Mouse (Mus musculus) layer of hippocampus, postnatal 10 days (tissue): Measurements from ENCODE around the gene Phlpp1. TPM values are rescaled to one million over a fixed set of nuclear protein-coding genes. Genes with fewer than 3 reads are reported as not detected.
A peak's percentile ranks its signal among the peaks of the same experiment; 100 is the strongest.

Experiments used
- DNase-seq, 2 experiments: peaks; one replicate each; pipeline ENCODE4 v3.0.0; 2021; ENCODE audit warnings: low spot score in 2 of 2
- total RNA-seq, 2 experiments: library from RNA; stranded (reverse); gene quantifications; 2 replicates each; pipeline ENCODE4 v1.2.3; 2021

Gene Phlpp1
- total RNA-seq, 2 experiments from 2014 or later, result 56.4 to 64.3 TPM

GRCm38 (mm10) chr1:106241059-106241458 lies 69.5 kb downstream of the Phlpp1 start:
- peak in 1 of 2 experiments; percentile 46 for DNase-seq

- no peak for DNase-seq
Observed at GRCm38 (mm10) chr1:106242129-106242528, 70.6 kb downstream of the Phlpp1 start.

DNA sequence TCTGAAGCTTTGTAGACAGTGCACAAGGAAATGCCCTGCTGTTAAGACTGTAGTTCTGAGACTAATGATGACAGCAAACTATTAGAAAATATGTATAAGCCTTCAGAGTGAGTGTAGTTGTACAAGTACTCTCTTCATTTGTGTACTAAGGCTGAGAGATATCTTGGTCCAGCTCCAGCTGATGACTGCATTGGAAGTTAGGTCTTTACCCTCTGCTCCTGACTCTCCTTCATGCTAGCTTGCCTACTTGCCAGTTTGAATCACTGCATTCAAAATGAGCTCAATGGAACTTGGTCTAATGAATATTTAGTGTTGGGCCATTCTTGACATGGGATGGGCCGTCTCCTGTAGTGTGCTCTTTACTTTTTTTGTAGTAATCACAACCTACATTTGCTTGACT lies 71.8 kb downstream of the Phlpp1 start:
- DNase-seq, result no peak

DNA sequence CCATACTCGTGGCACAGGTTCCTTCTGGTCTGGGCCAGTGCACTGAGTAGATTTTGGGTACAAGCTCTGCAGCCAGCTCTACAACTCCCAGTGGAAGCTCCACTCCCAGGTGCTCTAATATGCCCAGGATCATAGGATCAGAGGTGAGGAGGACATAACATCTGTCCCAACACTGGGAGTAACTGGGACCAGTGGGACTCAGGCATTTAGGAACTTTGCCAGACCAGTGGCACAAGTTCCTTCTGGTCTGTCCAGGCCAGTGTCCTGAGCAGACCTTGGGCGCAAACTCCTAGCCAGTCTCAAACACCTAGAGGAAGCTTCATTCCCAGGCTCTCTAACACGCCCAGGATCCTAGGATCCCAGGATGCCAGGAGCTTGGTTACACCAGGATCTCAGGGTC lies 72.7 kb downstream of the Phlpp1 start:
- no peak for DNase-seq

- DNase-seq, result no peak
Observed at GRCm38 (mm10) chr1:106254047-106254446, 82.5 kb downstream of the Phlpp1 start.

- no peak for DNase-seq
Observed at GRCm38 (mm10) chr1:106257176-106257575, 85.6 kb downstream of the Phlpp1 start.

- DNase-seq, result no peak
Observed at GRCm38 (mm10) chr1:106268028-106268799, 96.7 kb downstream of the Phlpp1 start.

- DNase-seq, result no peak
Observed at GRCm38 (mm10) chr1:106269337-106269736, 97.8 kb downstream of the Phlpp1 start.

DNA sequence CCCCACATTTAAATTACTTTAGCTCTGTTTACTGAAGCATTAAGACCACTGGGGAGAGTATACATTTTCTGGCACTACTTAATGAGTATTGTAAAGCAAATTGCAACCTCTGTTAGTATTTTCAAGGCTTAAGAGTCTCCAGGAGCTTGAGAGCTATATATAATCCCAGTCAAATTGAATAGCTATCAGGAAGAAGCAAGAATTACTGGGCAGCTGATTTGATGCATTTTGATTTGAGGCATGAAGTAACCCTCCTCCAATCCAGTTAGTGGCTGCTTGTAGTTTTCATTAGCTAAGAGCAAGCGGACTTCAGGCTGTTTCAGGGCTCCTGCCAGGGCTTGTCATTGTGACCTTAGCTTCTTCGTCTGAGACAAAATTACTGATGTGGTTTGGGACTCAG lies 101.4 kb downstream of the Phlpp1 start:
- no peak for DNase-seq

DNA sequence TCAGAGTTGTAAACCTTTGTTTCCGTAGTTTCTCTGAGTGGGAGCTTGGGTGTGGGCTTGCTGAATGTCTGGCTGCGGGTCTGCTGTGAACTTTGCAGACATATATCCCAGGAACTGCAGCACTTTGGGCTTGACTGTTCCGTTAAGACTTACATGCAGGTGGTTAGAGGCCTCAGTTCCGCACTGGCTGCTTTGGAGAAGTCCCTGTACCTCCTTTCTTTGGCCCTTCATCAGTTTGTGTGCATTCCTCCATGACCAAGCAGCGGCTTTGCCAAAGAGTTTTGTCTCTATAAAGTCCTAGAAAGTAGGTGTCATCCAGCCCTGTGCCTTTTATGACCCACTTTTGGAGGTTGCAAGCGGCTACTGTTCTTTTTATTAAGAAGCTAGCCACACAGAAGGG lies 102.2 kb downstream of the Phlpp1 start:
- no peak for DNase-seq

- no peak for DNase-seq
Observed at GRCm38 (mm10) chr1:106274561-106275001, 103.0 kb downstream of the Phlpp1 start.

GRCm38 (mm10) chr1:106275142-106275541 lies 103.6 kb downstream of the Phlpp1 start:
- no peak for DNase-seq

DNA sequence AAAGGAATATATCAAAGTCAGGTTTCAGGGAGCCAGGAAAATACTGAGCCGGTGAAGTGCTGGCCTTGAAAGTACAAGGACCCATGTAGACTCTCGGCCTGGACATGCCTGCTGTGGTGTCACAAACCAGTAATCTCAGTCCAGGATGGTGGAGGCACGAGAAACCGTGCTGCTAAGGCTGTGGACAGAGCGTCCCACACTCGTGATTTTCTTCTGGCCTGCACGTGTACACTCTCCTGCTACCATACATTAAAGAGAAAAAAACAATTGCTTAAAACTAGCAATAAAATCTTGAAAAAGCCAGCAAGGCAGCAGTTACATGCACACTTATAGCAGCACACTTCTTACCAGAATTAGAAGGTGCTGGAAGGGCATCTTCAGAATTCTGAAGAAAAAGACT lies 104.2 kb downstream of the Phlpp1 start:
- no peak for DNase-seq

DNA sequence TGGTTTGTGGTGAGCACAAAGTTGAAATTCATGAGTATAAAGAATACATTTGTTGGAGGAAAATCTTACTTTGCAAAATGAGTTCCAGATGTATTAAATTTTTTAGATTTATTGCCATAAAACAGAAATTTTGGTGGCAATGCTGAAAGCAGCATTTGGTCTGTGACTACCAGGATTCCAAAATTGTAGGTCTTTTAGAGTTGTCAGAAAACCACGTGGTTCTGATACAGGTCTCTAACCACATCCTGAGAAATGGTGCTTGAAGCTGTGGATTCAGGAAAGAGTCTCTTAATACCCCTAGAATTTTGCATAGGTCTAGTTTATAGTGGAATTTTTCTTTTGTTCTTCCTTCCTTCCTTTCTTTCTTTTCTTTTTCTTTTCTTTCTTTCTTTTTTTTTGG lies 105.3 kb downstream of the Phlpp1 start:
- DNase-seq, result no peak

DNA sequence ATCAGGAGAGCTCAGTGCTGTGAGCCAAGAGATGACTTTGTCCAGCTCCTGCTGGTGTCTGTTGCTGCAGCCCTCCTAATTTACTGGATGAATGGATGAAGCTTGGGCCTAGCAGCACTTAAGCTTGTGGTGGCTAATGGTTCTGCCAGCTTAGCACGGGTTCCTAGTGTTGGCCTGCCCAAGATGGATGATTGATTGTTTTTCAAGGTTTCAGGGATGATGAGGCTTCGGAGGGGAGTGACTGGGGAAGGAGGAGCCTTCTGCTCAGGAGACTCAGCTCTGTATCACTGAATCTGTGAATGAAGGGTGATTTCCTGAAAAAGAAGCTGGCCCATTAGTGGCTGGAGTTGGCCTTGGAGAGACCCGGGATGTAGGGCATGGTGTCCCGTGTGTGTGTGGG lies 105.7 kb downstream of the Phlpp1 start:
- no peak for DNase-seq

DNA sequence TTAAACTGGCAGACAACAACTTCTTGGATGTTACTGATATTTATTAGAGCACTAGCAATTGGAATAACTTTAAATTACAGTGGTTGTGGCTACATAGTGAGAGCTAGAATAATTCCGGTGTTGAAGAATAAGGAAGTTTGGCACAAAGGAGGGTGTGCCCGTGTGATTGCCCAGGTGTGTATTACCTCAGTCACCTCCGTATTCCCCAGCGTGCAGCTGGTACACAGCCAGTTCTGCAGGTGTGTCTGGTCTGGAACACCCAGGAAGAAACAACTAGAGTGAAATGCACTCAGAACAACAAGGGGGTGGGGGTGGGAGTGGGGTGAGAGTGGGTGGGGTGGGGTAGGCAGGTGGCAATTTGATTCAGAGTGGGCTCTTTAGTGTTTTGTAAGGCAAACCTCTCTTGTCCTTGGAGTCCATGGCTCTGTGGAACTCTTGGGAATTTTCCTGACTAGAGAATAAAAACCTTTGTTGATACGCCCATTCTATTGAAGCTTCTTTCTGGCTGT lies 107.1 kb downstream of the Phlpp1 start:
- DNase-seq, result no peak

DNA sequence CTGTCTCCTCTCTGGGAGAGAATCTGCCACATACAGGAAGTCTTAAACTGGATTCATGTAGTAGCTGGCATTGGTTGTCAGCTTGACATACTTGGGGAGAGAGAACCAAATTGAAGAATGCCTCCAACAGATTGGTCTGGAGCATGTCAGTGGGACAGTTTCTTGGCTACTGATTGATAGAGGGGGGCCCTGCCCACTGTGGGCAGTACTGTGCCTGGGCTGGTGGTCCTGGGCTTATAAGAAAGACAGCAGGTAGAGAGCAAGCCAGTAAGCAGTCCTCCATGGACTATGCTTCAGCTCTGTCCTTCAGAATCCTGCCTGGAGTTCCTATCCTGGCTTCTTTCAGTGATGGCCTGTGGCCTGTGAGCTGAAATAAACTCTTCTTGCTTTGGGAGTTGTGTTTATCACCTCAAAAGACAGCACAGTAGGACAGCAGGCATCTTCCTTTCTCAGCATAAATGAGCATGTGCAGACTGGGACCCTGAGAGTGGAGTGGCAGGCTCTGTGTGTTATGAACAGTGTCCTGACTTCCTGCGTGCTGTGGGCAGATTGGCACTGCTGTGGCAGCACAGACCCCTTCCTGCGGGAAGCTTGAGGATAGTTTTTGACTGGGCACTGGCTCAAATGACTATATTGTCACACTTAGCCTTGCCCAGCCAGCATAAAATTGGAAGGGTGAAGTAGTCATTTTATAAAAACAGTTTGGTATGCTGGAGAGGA lies 108.0 kb downstream of the Phlpp1 start:
- DNase-seq, result no peak

GRCm38 (mm10) chr1:106280171-106280913 lies 108.8 kb downstream of the Phlpp1 start:
- DNase-seq, result no peak

- no peak for DNase-seq
Observed at GRCm38 (mm10) chr1:106286815-106287214, 115.3 kb downstream of the Phlpp1 start.

- DNase-seq, result no peak
Observed at GRCm38 (mm10) chr1:106289065-106289464, 117.5 kb downstream of the Phlpp1 start.

DNA sequence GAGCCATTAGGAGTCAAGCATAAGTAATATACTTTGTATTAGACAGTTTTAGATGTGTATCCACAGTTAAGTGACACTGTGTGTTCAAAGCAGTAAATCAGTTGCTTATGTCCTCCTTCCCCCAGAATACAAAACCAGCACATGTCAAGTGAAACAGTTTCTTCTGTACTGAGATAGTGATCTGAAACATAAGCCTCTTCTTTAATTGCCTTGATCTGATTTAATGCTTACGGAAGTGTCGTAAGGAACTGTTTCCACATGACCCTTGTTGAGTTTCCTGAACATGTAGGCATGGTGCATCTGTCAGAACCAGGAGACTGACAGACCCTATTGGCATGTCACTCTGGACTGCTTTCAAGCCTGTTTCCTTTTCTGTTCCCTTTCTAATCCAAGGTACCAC lies 118.0 kb downstream of the Phlpp1 start:
- peak in 1 of 2 experiments; percentile 8 for DNase-seq
